Mouse (Mus musculus) lung, embryonic 15.5 days (tissue): ENCODE results near the gene Stra6. TPM values are rescaled to one million over a fixed set of nuclear protein-coding genes. Genes with fewer than 3 reads are reported as not detected.

Source experiments
- ATAC-seq: fragments of 200-750 bp; cut with Nextera tagmentation; 2 replicates; pipeline ENCODE4 v1.8.0; 2017; ENCODE audit warnings: moderate number of reproducible peaks, borderline replicate concordance; ENCODE audit not compliant: low FRiP score, low TSS enrichment; ENCODE audit errors: extremely low read depth
- H3K27ac ChIP-seq: fragments of 300-500 bp; sonication (generic); 2 replicates; pipeline ENCODE4 v1.5.1; 2015; ENCODE audit warnings: moderate library complexity, mild to moderate bottlenecking, inconsistent platforms
- H3K27me3 ChIP-seq: fragments of 300-500 bp; sonication (generic); 2 replicates; pipeline ENCODE4 v1.6.1; 2015; ENCODE audit warnings: inconsistent platforms
- H3K36me3 ChIP-seq: fragments of 300-500 bp; sonication (generic); 2 replicates; pipeline ENCODE4 v1.6.1; 2015; ENCODE audit warnings: inconsistent platforms
- H3K4me1 ChIP-seq: fragments of 300-500 bp; sonication (generic); 2 replicates; pipeline ENCODE4 v1.6.1; 2015; ENCODE audit warnings: inconsistent platforms
- H3K4me2 ChIP-seq: fragments of 300-500 bp; sonication (generic); 2 replicates; pipeline ENCODE4 v1.6.1; 2015; ENCODE audit warnings: inconsistent platforms, mild to moderate bottlenecking, moderate library complexity
- H3K4me3 ChIP-seq: fragments of 300-500 bp; sonication (generic); 2 replicates; pipeline ENCODE4 v1.5.1; 2015; ENCODE audit warnings: mild to moderate bottlenecking, inconsistent platforms
- H3K9ac ChIP-seq: fragments of 300-500 bp; sonication (generic); 2 replicates; pipeline ENCODE4 v1.6.1; 2015; ENCODE audit warnings: inconsistent platforms
- H3K9me3 ChIP-seq: fragments of 300-500 bp; sonication (generic); 2 replicates; pipeline ENCODE4 v1.6.1; 2016; ENCODE audit warnings: inconsistent platforms
- WGBS: fragments of 180-500 bp; shearing (Covaris S2); methylation state at CpG from one replicate; pipeline ENCODE4 v1.1.7; 2015; 5-methylcytosine and 5-hydroxymethylcytosine counted together
- polyA plus RNA-seq: library from polyadenylated mRNA; unstranded; fragments of >200 nt; fragmentation: Nextera tagmentation; extraction: Ambion mirVana; gene quantifications from 2 replicates; pipeline ENCODE4 v1.2.1, GENCODE M21; 2015

Gene Stra6
- polyA plus RNA-seq, 1 experiment from 2014 or later: 1.2 TPM

DNA sequence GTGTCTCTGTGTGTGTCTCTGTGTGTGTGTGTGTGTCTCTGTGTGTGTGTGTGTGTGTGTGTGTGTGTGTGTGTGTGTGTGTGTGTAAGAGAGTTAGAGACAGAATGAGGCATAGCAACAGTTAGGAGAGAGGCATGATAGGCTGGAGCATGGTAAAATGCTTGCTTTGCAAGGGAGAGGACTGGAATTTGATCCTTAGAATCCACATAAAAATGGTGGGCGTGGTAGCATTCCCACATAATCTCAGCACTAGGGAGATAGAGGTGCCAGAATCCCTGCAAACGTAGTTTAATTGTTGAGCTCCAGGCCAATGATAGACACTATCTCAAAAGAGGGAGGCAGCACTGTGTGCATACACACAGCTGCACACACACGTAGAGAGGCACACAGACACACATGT lies 61.5 kb downstream of the Stra6 start:
- Histone ChIP-seq H3K9ac (no peak overlapping the region), H3K4me3 (no peak overlapping the region), H3K9me3 (no peaks in the 10 kb centered on the region), H3K36me3 (no peaks in the 10 kb centered on the region), H3K27ac (no peak overlapping the region), H3K4me1 (peaks cover 29% of the 10 kb centered on the region), H3K4me2 (no peak overlapping the region), H3K27me3 (peaks cover 6% of the 10 kb centered on the region; the same call in 1 of the 2 replicates)
- WGBS: 40% methylated on average over 3 of the region's 3 CpGs
- no peak for ATAC-seq

DNA sequence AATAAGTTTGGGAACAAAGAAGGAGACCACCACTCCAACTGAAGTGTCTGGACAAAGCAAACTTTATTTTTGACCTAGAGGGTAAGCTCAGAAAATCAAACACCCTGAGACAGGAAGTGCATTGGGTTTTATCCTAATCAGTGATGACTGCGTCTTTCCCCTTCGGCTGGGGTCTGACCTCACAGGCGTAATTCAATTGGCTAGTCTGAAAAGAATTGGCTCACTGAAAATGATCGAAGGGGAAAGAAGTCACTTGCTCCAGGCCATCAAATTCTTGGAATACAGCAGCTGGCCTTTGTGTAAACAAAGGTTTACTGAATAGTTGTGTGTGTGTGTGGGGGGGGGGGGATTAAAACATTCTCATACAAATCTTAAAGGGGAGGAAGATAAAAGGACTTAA lies 62.2 kb downstream of the Stra6 start:
- Histone ChIP-seq H3K27me3 (peaks cover 6% of the 10 kb centered on the region; the same call in 1 of the 2 replicates), H3K4me1 (peaks cover 29% of the 10 kb centered on the region), H3K9me3 (no peaks in the 10 kb centered on the region), H3K9ac (no peak overlapping the region), H3K27ac (no peak overlapping the region), H3K36me3 (no peaks in the 10 kb centered on the region), H3K4me3 (no peak overlapping the region), H3K4me2 (no peak overlapping the region)
- ATAC-seq: no peak
- 16% methylated on average over 4 of the region's 4 CpGs for WGBS

DNA sequence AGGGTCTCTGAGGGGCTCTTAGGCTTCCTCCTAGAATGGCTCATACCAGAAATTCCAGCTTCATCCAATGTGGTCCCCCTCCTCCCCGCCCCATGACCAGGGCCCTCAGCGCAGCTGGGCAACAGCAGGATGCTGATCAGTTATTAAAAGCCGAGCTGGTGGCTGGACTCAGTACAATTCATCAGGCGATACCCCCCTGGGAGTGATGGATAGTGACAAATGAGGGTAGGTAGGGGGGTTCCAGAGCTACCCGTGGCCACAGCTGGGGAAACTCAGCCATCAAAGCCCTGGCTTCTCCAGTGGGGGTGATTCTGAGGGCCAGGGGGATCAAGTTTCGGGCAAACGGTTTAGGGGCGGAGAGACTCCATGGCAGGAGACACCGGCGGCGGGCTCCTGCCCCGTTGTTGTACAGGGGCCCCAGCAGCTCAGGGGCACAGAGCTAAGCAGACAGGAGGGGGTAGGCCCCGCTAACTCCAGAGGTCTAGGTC lies 65.4 kb downstream of the Stra6 start:
- no peak overlapping the region for H3K9ac ChIP-seq
- no peak overlapping the region for H3K4me3 ChIP-seq
- no peak overlapping the region for H3K4me2 ChIP-seq
- peaks cover 19% of the 10 kb centered on the region for H3K27me3 ChIP-seq
- no peaks in the 10 kb centered on the region for H3K9me3 ChIP-seq
- WGBS: 6% methylated on average over 13 of the region's 13 CpGs
- no peak overlapping the region for H3K27ac ChIP-seq
- peaks cover 36% of the 10 kb centered on the region for H3K4me1 ChIP-seq
- no peaks in the 10 kb centered on the region for H3K36me3 ChIP-seq
- ATAC-seq: no peak

DNA sequence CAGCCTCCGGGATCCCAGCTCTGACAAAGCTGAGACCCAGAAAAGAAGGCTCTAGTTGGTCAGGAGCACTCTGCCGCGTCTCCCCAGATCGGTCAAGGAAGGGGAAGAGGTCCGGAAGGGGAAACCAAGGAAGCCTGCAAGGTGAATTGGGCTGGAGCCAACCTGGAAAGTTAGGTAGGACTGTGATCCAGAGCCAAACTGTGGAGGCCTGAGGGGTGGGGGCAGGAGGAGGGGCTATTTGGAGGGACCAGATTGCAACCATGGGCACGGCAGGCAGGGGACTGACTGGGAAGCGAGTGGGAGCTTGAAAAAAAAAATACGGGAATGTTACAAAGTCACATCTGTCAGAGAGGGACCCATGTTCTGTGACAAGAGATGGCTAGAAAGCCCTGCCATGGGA lies 65.9 kb downstream of the Stra6 start:
- WGBS: 18% methylated on average over 8 of the region's 8 CpGs
- no peak overlapping the region for H3K4me3 ChIP-seq
- H3K27me3 ChIP-seq: peaks cover 19% of the 10 kb centered on the region
- H3K4me1 ChIP-seq: peaks cover 42% of the 10 kb centered on the region
- no peak overlapping the region for H3K4me2 ChIP-seq
- H3K27ac ChIP-seq: no peak overlapping the region
- ATAC-seq: no peak
- no peaks in the 10 kb centered on the region for H3K9me3 ChIP-seq
- H3K36me3 ChIP-seq: no peaks in the 10 kb centered on the region
- no peak overlapping the region for H3K9ac ChIP-seq

DNA sequence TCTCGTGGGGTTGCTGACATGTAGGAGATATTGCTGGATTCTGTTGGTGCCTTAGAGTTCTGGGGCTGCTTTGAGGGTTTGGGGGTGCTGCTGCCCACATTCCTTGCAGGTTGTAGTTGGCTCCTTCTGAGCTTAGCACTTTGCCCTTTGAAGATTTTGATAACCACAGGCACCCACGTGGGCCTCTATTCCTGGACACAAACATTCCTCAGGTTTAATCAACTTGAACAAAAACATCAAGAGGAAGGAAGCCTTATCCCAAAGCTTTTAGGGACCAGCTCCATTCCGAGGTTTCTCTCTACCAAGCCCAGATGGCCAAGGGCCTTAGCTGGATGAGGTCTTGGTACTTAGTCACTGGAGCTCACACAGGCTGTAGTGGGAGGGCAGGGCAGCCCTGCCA lies 67.3 kb downstream of the Stra6 start:
- Histone ChIP-seq H3K4me1 (peaks cover 43% of the 10 kb centered on the region), H3K27me3 (peaks cover 19% of the 10 kb centered on the region), H3K9ac (no peak overlapping the region), H3K4me2 (no peak overlapping the region), H3K36me3 (no peaks in the 10 kb centered on the region), H3K4me3 (no peak overlapping the region), H3K9me3 (no peaks in the 10 kb centered on the region), H3K27ac (no peak overlapping the region)
- no peak for ATAC-seq
- WGBS: 31% methylated on average over 3 of the region's 3 CpGs

DNA sequence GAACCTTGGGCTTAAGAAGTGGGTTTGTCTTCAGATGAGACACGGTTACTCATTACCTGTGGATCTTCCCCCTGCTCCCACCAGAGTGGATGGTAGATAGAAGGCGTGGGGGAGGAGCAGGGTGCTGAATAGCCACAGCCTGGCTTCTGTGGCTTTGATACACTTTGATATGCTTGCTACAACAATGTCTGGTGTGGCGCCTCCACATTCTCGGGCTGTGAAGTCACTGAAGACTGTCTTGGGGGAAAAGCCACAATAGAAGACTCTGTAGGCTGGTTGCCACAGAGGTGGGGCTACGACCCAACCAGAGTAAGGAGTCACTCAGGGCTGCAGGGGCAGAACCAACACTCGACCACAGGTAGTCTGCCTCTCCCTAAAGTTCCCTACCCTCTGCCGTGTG lies 68.1 kb downstream of the Stra6 start:
- Histone ChIP-seq H3K9me3 (no peaks in the 10 kb centered on the region), H3K4me1 (peaks cover 43% of the 10 kb centered on the region), H3K9ac (no peak overlapping the region), H3K27ac (no peak overlapping the region), H3K36me3 (no peaks in the 10 kb centered on the region), H3K27me3 (peaks cover 19% of the 10 kb centered on the region), H3K4me3 (no peak overlapping the region), H3K4me2 (no peak overlapping the region)
- no peak for ATAC-seq
- WGBS: 49% methylated on average over 7 of the region's 7 CpGs

DNA sequence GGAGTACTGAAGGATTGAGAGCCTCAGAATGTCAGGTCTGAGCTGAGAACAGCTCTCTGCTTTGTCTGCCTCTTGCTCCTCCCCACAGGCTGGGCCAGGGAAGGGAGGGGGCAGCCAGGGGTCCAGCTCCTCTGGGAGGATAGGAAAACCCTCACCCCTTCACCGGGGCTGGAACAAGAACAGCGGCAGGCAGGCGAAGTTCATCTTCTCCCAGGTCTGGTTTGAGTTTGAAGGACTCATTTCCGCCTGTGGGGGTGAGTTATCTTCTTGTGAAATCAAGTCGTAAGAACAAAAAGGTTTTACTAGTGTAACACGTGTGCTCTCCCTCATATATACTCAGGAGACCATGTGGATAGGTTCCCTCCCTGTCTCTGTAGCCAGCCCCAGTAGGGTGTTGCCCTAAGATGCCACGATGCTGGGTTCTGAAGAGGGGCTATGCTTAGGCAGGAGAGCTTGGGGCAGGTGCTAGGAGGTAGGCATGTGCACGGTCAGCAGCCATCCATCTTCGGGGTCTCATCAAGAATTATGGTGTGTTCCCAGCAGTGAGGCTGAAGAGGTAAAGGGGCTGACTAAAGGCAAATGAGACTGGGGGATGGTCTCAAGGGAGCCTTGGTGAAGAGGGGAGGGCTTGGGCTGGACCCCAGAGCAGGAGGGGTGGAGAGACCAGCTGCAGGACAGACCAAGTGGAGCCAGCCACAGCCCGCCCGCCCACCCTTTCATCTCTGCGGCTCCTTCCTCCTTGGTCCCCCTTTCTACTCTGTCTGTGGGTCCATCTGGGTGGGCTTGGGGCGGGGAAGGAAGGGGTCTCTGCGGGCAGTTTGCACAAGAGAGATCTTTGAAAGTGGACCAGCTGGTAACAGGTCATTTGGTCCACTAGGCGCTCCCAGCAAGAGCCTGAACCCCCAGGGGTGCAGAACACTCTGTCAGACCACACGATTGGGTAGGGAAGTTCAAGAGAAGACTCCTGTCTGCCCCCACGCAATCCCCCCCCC lies 70.6 kb downstream of the Stra6 start:
- Histone ChIP-seq H3K4me1 (peaks cover 29% of the 10 kb centered on the region), H3K4me2 (no peak overlapping the region), H3K4me3 (no peak overlapping the region), H3K27ac (no peak overlapping the region), H3K27me3 (peaks cover 14% of the 10 kb centered on the region), H3K9ac (no peak overlapping the region), H3K9me3 (no peaks in the 10 kb centered on the region), H3K36me3 (no peaks in the 10 kb centered on the region)
- 11% methylated on average over 17 of the region's 17 CpGs for WGBS
- no peak for ATAC-seq

DNA sequence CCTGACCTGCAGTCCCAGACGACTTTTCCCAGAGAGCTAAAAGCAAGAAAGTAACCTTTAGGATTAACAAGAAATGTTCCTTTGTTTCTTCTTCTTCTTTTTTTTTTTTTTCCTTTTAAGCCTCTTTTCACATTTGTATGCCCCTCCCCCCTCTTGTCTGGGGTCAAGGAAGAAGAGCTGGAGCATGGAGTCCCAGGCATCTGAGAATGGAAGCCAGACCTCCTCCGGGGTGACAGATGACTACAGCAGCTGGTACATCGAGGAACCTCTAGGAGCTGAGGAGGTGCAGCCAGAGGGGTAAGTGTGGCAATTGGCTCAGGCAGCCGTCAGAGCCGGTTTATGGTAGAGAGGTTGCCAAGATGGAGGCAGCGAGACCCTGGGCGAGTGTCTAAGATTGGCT lies 71.3 kb downstream of the Stra6 start:
- Histone ChIP-seq H3K27ac (no peak overlapping the region), H3K9me3 (no peaks in the 10 kb centered on the region), H3K9ac (no peak overlapping the region), H3K4me2 (no peak overlapping the region), H3K4me3 (no peak overlapping the region), H3K36me3 (no peaks in the 10 kb centered on the region), H3K27me3 (peaks cover 13% of the 10 kb centered on the region), H3K4me1 (peaks cover 29% of the 10 kb centered on the region)
- 21% methylated on average over 7 of the region's 7 CpGs for WGBS
- no peak for ATAC-seq

DNA sequence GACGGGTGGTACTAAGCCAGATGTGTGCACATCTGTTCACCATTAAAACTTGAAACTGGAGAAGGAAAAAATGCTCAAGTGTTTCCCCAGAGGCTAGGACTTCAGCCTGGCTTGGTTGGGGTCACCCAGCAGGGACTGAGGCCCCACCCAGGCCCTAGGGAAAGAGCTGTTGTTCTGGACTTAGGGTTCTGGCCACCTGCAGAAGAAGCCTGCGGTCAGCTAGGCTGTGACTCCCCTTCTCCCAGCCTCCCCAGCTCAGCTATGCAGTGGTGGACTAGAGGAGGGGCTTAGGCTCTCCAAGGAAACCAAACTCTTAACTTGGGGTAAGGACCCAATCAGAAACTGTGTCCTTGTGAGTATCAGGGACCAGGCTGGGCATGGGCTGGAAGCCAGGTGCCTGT lies 72.3 kb downstream of the Stra6 start:
- Histone ChIP-seq H3K9me3 (no peaks in the 10 kb centered on the region), H3K27ac (no peak overlapping the region), H3K9ac (no peak overlapping the region), H3K27me3 (peaks cover 13% of the 10 kb centered on the region), H3K4me1 (peaks cover 38% of the 10 kb centered on the region), H3K4me2 (no peak overlapping the region), H3K4me3 (no peak overlapping the region), H3K36me3 (no peaks in the 10 kb centered on the region)
- WGBS: 21% methylated on average over 2 of the region's 2 CpGs
- no peak for ATAC-seq

DNA sequence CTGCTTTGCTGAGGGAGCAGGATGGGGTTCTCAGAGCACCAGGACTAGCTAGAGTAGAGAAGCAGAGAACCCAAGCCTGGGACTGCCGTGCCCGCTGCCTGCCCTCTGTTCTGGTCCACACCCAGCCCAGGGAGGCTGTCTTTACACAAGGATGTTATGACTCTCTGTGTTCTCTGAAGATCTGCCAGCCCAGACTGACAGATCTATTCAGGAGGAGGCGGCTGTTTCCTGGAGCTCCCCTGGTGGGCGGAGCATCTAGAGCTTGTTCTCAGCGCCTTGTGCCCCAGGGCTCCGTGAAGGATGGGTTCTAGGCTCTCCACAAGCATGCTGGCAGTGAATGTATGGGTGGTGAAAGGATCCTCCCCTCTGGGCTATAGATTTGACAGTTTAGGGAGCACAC lies 76.4 kb downstream of the Stra6 start:
- peak; percentile 41; the same call in 1 of the 2 replicates for ATAC-seq
- Histone ChIP-seq H3K4me3 (no peak overlapping the region), H3K9ac (no peak overlapping the region), H3K4me2 (no peak overlapping the region), H3K9me3 (no peaks in the 10 kb centered on the region), H3K36me3 (no peaks in the 10 kb centered on the region), H3K4me1 (peaks cover 41% of the 10 kb centered on the region), H3K27me3 (no peaks in the 10 kb centered on the region), H3K27ac (no peak overlapping the region)
- 24% methylated on average over 6 of the region's 6 CpGs for WGBS

DNA sequence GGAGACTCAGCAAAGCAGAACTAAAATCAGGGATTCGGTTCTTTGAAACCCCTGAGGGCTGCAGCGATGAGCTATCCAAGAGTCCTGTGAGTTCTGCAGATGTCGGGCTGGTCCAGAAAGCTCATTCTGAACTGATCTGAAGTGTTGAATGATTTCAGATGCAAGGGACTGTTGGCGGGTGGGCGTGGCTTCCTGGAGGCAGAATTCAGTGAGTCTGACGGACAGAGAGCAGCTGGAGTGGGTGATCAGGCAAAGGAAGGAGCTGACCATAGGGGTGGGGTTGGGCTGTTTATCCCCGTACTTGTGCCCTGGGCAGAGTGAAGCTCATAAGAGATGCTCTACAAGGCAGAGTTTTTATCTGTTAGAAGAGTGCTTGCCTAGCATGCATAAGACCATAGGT lies 79.8 kb downstream of the Stra6 start:
- H3K4me1 ChIP-seq: peaks cover 35% of the 10 kb centered on the region
- no peaks in the 10 kb centered on the region for H3K9me3 ChIP-seq
- no peak overlapping the region for H3K4me2 ChIP-seq
- H3K9ac ChIP-seq: no peak overlapping the region
- no peaks in the 10 kb centered on the region for H3K36me3 ChIP-seq
- peak; percentile 76; the same call in 1 of the 2 replicates for ATAC-seq
- no peaks in the 10 kb centered on the region for H3K27me3 ChIP-seq
- H3K27ac ChIP-seq: peak overlapping the region; percentile 72
- 17% methylated on average over 7 of the region's 7 CpGs for WGBS
- no peak overlapping the region for H3K4me3 ChIP-seq

DNA sequence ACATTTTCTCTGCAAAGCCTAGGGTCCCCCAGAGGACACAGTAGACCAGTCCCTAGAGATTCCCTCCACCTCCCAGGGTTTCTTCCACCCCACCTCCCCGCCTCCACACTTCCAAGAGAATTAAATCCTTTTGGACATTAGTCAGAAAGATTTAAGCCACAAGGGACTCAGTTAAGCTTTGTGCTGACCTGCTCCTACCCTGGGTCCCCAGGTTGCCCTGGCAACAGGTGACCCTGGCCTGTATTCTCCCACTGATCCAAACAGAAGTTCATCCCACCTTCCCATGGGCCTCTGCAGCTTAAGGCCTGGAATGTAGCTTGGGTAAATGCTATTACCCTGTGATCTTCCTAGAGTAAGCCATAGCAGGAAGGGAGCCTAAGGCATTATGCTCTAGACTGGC lies 81.1 kb downstream of the Stra6 start:
- WGBS: 63% methylated on average over 1 of the region's 1 CpGs
- no peak overlapping the region for H3K9ac ChIP-seq
- H3K27me3 ChIP-seq: no peaks in the 10 kb centered on the region
- H3K4me3 ChIP-seq: no peak overlapping the region
- H3K36me3 ChIP-seq: no peaks in the 10 kb centered on the region
- H3K9me3 ChIP-seq: no peaks in the 10 kb centered on the region
- H3K4me1 ChIP-seq: peaks cover 32% of the 10 kb centered on the region
- H3K27ac ChIP-seq: no peak overlapping the region
- no peak for ATAC-seq
- no peak overlapping the region for H3K4me2 ChIP-seq
